ENCODE assay signal across 1 mouse cellular context in the genomic region with DNA sequence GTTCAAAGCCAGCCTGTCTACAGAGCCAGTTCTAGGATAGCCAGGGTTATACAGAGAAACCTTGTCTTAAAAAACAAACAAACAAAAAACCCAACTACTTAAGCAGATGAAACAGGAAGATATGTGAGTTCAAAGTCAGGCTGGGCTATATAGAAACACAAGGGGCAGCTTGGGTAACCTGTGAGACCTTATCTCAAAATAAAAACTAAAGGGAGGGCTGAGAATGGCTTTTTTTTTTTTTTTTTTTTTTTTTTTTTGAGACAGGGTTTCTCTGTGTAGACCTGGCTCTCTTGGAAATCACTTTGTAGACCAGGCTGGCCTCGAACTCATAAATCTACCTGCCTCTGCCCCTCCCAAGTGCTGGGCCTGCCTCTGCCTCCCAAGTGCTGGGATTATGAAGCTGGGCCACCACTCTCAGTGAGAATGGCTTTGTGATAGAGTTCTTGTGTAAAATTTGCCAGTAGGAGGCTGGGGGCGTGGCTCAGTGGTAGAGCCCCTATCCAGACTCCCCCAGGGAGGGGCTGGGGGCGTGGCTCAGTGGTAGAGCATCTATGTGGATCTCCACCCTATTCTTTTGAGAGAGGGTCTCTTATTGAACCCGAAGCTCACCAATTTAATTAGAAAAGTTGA.
TF ChIP-seq lines count a peak whose summit lies in the region.

No protein-coding gene starts in this region.

TF ChIP-seq in MEL, 35 proteins besides CTCF, POLR2A, EP300 and RAD21 (continued from another document):
- TF ChIP-seq ZMIZ1 (IDR thresholded peaks at IDR 0.05; ENCODE audit: low read depth, low read length) (peak; percentile 96), TCF12 (IDR thresholded peaks at IDR 0.05; ENCODE audit: low read depth, low read length) (peak; percentile 70), GABPA (IDR thresholded peaks at IDR 0.05; ENCODE audit: low read depth, low read length) (no peak), RCOR1 (IDR thresholded peaks at IDR 0.05; ENCODE audit: low read depth, low read length) (peak; percentile 22; the same call in 1 of the 2 replicates), UBTF (IDR thresholded peaks at IDR 0.05; ENCODE audit: borderline replicate concordance, insufficient read depth, low read depth, low read length) (no peak), MAZ (IDR thresholded peaks at IDR 0.05; ENCODE audit: low read depth, low read length) (peak; percentile 88), MXI1 (IDR thresholded peaks at IDR 0.05; ENCODE audit: low read depth, low read length) (peak; percentile 24; the same call in 1 of the 2 replicates), MYC (IDR thresholded peaks at IDR 0.05; ENCODE audit: low read depth, low read length) (no peak)
